Mouse (Mus musculus): ENCODE measurements around the gene Cdh26.
A peak's percentile ranks its signal among the peaks of the same experiment; 100 is the strongest.

The Cdh26 gene

DNA sequence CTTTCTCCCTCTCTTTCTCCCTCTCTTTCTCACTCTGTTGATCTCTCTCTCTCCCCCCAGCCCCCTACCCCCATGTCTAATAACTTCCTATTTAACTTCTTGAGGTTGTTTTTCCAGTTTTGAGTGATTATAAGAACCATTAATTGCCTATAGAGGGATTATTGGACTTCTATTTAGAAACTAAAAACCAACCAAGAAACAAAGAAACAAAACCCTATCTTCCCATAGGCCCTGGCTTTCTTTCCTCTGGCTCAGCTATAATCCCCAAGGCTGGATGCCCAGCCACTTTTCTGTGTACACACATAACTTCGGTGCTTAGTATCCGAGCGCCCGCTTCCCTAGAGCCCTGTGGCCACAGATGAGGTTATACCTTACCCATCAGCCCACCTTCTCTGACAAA, at the start of gene Cdh26:
Cdh26 (plus strand) TSS at position 301 of the 400 bp plus-strand sequence.
- no peak for DNase-seq (ENCODE audit: low read depth)

DNA sequence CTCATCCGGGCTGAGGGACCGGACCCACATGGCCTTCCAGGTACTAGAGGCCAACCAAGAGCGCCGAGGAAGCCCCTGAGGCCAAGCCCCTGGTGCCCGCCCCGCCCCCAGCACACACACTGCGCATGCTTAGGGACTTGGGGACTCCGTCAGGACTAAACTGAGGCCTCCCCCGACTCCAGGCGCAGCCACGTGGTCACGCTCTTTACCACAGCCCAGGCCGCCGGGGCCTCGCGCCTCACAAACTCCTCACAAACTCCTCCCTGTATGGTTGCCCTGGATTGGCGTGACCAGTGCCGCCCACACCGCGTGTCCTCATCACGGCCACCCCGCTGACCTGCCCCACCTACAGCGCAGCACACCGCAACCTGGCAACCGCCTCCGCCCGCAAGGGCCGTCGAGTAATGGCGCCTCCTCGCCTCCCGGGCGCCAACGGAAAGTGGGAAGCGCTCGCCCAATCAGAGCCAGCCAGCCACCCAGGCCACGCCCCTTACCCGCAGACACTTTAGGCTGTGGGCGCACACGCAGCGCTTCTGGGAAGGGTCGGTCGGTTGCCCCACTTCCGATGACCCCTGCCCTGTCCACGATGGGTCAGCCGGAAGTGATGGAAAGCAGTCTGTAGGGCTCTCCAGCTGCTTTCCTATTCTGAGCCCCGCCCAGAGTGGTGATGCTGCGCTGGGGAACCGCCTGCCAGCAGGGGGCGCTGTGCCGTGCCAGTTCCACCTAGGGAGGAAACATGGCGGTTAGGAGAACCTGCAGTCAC, 23.1 kb upstream of the Cdh26 start, which contains the start of gene Sycp2:
Sycp2 (minus strand) TSS at position 633 of the 763 bp plus-strand sequence.
- DNase-seq (ENCODE audit: low read depth), result no peak

DNA sequence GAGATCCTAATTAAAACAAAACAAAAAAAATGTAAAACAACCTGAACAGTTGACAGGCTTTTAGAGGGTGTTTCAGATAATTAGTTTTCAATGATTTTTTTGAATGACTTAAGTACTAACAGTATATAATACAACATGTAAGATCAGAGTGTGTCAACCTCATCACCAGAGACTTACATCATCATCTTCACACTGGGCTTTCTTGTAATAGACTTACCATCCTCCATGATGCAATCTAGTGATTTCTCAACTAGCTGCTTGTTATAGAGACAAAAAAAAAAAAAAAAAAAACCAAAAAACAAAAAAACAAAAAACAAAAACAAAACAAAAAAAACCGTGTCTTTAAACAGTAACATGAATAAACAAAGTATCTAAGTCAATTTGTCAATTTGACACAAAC, 21.3 kb upstream of the Cdh26 start:
- no peak for DNase-seq (ENCODE audit: low read depth)

DNA sequence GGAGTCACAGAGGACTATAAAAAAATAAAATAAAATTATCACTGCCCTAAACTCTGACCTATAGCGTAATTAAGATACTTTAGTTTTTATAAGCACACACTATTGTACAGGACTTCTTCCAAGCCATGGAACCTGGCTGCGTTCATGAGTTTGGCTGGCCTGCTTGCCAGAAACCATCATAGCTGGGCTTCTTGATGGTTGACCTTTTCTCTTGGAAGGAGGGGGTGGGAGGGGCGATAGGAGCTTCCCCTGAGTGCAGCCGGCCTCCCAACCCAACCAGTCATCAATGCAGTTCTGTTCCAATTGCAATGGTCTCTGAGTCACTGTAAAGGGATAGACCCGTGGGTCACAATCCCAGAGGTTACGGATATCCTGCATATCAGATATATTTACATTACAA, 20.0 kb upstream of the Cdh26 start:
- DNase-seq (ENCODE audit: low read depth), result peak; percentile 44

DNA sequence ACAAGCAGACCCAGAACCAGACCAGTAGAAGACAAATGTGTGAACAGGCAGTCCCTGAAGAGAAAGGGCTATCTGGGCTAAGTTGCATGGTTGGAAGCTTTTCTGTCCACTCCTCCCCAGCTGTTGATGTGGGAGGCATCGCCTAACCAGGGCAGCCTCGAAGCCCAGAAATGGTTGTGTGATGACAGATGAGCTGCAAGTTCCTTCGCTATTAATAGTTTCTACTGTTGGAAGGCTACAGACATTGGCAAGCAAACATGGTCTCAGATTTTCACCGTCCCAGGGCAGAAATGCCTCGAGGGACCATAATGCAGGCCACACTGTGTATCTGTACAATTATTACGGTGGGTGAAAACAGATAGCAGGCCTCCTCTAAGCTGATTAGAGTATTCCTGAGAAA, 17.7 kb upstream of the Cdh26 start:
- DNase-seq (ENCODE audit: low read depth), result peak; percentile 72

DNA sequence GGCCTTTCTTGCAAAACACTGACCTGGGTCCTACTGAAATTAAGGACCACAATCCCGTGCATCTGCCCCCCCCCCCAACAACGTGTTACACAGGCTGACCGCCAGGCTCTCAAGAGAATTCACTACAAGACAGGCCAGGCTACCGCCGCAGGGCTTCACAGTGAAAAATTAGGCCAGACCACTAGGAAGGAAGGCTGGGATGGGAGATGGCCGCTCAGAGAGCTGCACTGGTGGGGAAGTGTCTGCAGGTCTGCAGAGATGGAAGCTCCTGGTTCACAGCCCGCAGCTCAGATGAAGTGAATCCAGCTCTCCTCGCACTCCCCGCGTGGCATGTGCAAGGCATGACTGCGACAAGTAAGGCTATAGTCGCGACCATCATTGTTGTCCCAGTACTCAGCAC, 17.2 kb upstream of the Cdh26 start:
- peak; percentile 31 for DNase-seq (ENCODE audit: low read depth)

DNA sequence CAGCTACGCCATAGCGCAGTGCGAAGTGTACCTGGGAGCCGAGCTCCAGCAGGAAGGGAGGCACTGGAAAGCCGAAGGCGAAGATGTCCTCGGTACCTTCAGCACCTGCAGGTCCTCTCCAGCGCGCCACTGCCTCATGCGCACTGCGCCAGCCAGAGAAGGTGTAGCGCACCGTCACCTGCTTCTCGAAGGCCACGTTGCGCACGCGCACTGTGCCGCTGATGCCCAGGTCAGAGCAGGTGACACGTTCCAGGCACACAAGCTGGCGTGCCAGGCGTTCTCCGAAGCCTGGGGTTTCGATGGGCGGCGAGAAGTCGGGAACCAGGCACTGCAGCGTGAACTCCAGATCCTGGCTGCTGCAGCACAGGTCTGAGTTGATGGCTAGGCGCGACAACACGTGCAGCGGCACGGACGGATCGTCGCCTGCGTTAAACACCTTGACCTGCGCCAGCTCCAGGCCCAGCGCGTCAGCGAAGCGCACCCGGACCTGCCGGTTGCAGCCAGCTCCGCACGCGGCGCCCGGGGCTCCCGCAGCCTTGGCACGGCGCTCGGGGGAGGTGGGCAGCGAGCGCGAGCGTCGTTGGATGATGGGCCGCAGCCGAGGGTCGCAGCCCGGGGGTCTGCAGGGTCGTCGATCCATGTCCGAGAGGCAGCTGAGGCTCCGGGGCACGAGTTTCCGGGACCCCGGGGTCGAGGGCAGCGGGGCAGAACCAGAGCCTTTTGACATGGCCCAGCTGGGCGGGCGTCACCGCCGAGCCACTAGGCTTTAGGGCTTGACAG, 16.7 kb upstream of the Cdh26 start:
- no peak for DNase-seq (ENCODE audit: low read depth)

DNA sequence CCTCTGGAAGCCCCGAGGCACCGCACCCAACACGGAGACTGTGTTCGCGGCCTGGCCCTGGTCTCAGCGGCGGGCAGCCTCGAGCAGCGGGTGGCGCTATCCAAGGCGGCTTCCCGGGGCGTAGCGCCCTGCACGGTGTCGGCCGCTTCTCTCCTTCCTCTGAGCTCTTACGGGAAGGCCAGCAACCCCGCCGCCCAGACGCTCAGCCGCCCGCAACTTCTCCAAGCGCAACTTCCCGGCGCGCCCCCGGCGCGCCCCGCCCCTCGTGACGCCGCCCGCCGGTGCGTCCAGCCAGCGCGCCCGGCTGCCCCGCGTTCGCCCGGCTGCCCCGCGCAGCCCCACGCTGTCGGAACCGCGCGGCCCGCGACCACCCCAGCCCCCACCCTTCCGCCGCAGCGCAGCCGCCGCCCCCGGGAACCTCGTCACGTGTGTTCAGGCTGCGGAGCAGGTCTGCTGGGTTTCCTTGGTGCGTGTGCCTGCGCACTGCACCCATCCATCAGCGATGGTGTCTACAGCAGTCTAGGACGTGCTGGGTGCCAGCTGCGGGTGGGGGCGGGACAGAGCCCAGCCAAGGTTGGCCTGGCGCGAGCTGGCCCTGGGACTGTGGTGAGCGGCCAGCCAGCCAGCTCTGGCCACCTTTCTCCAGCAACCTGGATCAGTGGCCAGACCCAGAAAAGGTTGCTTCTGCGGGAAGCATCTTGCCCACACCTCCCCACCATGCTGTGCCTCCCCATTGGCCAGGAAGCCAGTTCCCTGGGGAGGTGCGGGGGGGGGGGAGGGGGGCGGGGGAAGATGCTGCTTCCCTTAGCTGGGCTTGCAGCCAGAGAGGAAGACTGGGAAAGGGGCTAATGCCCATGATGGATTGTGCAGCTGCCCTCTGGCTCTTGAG, 15.8 kb upstream of the Cdh26 start, which contains the start of the genes Ppp1r3d and Fam217b:
Ppp1r3d (minus strand) TSS at position 212 of the 889 bp plus-strand sequence.
Fam217b (plus strand) TSS at position 264 of the 889 bp plus-strand sequence.
- peak; percentile 88 for DNase-seq (ENCODE audit: low read depth)

DNA sequence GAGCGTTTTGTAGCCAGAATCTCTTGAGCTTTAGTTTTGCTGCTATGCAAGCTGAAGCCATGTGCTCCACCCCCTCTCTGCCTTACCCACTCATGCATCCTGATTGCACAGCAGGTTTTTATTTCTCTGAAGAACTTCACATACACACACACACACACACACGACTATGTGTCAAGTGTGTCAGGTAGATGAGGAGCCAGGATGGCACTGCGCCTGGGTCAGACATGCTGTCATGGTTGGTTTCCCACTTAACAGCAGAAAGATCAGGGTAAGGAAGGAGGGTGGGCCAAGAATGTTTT, 15.2 kb upstream of the Cdh26 start:
- DNase-seq (ENCODE audit: low read depth), result no peak

DNA sequence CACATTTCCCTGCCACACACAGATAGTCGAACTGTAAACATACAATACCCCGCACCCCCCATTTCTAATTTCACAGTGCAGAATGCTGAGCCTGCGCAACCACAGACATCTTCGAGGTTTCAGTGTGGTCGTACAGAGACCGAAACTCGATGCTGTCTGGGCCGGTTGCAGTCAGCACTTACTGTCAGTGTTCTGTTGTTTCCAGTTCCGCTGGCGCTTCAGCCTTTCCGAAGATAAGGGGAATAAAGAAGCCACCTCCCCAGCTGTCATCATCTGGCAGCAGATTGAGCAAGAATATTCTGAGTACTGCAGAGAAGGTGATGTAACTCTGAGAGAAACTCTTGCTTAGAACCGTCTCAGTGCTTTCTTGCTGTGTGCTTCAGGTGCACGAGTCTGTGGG, 13.9 kb upstream of the Cdh26 start:
- peak; percentile 62 for DNase-seq (ENCODE audit: low read depth)

DNA sequence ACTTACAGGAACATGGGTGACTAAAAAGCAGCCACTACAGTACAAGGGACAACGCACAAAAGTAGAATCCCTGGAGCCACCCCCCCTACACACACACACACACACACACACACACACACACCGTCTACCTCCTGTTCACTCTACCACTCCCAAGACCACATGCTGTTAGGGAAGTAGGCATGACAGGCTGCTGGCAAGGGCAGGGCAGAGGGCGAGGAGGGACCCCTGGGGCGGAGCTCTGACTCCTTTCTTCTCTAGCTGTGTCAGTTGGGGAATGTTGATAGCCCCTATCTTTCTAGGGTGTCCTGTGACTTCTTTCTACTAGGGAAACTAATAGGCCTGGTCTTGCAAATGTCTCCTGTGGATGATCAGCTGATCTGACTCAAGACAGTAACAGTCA, 13.4 kb upstream of the Cdh26 start:
- no peak for DNase-seq (ENCODE audit: low read depth)

DNA sequence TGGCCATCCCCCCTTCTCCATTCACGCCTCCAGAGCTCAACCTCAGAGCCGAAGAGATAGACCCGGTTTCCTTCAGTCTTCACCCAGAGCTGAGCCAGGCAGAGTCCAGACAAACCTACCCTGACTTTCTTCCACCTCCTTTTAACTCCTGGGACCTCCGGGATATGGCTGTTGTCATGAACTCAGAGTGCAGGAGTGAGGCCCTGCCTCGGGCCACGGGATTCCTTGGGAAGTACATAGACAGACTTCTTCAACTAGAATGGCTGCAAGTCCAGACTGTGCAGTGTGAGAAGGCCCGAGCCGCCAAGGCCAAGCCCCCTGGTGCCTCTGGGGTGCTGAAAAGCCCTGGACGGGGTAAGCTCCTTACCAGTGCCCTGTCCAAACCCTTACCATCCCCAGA, 9.8 kb upstream of the Cdh26 start:
- no peak for DNase-seq (ENCODE audit: low read depth)

DNA sequence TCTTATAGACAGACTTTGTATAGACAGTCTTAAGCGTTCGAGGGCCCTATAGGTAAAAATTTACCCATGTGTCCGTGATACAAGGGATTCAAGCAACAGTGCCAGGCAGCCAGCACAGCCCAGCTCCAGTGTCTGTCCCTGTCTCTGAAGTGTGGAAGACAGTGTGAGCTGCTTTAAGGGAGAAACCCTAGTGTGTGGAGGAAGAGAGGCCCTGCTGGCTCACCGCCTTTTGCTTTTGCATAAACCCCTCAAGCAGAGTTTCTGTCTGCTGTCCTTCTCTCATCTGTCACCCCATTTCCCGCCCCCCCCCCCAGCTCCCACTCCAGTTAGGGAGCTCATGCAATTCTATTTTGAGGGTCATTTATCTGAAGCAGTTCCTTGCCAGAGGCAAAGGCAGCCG, 8.7 kb upstream of the Cdh26 start:
- no peak for DNase-seq (ENCODE audit: low read depth)

DNA sequence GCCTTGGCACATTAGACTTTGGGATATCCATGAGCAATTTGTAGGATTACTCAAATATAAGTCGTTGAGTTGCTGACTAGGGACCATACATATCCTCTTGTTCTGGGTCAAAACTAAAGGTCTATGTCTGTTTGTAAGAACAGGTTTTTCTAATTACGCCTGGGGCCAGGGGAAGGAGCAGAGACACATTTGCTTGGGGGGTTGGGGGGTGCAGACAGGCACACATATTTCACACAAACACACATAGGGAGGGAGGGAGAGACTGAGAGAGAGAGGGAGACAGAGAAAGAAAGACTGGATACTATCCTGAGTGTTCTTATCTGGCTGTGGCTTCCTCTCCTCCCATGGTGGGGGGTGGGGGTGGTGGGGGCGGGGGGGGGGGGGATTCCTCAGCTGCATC, 8.1 kb upstream of the Cdh26 start:
- DNase-seq (ENCODE audit: low read depth), result peak; percentile 83

DNA sequence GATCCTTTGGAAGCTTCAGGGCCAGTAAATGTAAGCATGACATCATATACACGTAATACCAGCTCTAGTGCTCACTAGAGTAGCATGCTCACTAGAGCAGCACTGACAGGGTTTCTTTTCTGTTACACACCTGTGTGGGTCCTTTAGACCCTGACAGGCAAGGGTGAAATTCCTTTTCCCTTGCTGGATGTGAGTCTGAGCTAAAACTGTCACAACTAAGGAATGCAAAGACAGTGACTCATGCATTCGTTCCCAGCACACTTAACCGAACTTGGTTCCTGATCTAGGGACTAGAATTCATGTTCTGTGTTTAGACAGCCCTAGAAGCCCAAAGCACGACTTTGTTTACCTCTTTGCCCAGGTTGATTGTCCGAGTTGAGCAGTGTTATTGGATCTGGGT, 7.1 kb upstream of the Cdh26 start:
- peak; percentile 32 for DNase-seq (ENCODE audit: low read depth)

DNA sequence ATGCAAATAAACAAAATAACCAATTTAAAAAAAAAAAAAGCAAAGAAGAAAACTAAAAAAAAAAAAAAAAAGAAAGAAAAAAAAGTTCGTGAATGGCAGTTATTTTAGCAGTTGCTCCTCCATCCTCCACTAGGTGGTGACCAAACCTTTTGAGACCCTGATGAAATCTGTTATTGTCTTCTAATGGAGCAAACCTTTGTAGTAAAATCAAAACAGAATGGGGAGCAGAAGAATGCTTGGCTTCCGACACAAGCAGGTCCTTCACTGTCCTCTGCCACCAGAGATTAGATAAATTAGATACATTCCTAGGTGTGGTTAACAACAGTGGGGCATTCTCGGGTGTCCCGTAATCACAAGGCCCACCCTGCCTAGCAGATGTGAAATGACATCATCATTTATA, 4.1 kb upstream of the Cdh26 start:
- DNase-seq (ENCODE audit: low read depth), result peak; percentile 85

DNA sequence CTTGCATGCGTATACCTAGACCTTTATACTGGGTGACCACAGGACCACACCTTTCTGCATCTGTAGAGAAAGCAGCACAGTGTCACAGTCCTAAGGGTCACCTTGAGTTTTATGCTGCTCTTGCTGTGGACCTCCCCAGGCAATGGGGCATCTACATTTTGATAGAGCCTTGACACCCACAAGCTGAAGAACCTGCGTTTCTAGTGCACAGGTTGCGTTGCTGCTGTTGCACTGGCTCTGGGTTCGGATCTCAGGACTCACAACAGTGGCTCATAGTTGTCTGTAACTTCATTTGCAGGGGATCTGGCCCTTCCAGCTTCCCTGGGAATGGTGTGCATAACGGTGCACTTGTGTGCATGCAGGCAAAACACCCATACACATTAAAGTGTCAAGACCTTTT, 3.1 kb upstream of the Cdh26 start:
- no peak for DNase-seq (ENCODE audit: low read depth)

DNA sequence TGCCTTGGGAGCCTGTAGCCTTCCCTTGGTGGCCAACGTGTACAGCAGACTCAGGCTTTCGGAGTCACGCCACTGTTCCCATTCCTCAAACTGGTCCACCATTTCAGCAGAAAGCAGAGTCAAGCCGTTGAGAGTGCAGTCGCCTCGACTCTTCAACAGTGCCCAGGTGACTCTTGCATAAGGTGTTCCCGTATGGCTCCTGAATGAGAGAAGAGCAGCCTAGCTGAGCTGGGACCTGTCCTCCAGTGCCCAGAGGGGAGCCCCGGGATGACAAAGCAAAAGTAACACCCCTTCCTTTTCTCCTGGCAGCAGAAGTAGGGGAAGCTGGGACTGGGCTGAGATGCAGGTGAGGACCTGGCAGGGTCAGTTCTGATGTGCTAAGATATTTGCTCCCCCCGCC, 2.1 kb upstream of the Cdh26 start:
- DNase-seq (ENCODE audit: low read depth), result no peak

DNA sequence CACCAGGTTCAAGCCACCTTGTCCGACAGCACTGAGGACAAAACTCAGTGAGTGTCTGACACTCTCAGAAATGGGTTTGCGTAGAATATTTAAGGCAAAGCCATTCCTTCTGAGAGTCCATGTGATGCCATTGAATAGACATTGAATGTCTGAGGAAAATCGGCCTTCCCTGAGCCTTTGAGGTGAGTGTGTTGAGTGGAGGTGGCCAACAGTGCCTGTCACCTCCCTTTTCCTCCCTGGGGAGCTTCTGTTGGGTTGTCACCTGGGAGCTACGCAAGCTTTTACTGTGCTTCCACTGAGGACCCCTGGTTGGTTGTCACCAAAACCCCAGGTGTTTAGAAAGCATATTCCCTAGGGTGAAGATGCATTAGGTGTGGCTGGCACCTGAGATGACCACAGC, 1.7 kb upstream of the Cdh26 start:
- DNase-seq (ENCODE audit: low read depth), result no peak

DNA sequence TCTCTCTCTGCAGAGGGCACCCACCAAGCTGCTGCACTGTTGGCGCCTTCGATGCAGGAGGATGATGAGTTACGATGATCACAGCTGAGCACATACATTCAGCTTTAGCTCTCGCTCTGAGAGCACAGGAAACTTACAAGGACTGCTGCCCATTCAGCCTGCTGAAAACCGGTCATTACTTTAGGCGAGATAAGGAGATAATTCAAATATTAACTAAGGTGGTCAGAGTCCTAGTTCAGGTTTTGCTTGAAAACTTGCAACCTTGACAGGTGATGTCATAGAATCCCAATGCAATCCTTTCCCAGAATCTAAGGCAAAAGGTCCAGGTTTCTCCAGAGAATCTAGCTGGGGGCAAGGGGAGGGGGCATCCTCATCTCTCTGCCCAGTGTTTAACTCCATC, 905 bp upstream of the Cdh26 start:
- no peak for DNase-seq (ENCODE audit: low read depth)

DNA sequence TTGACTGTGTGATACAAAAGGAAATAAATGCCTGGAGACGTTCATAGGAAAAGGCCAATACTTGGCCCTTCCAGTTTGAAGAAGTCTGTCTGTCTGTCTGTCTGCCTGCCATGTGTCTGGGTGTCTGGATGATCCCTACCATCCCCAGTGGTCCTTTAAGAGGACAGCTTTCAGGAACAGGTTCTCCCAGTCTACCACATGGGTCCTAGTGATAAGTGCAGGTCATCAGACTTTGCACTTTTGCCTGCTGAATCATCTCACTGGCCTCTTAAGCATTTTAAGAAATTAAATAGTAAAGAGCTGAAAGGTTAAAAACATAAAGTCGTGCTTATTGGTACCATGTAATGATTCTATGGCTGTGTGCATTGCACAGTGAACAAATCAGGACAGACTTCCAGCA, 3.2 kb downstream of the Cdh26 start:
- no peak for DNase-seq (ENCODE audit: low read depth)

DNA sequence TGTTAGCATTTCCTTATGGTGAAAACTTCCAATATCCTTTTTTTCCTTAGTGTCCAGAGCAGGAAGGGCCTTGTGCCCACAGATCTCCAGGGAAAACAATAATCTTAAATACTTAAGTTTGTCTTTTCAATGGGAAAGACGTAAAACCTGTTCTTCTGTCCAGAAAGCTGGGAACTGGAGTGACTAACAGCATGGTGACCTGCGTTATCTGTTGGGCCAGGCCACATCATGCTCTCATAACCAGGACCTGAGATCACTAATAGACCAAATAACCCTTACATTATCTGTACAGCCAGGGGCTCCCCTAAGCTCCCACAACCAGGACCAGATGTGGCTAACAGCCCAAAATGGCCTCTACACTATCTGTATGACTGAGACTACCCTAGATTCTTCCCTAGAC, 3.6 kb downstream of the Cdh26 start:
- DNase-seq (ENCODE audit: low read depth), result no peak

DNA sequence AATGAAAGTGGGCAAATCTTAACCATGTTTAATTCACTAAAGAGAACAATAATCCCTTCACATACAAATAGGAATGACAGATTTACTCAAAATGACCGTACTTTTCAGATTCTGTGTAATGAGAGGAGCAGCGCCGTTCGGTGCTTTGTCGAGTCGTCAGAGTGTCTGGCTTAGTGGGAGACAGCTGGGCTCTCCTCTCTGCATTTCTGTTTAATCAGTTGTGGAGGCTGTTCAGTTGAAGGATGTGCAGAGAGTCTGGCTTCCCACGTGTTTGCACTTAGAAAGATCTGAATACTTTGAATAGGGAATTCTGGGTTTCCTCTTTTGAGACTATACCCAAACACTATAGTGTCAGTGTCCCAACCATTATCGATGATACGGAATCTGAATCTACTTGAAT, 7.0 kb downstream of the Cdh26 start:
- DNase-seq (ENCODE audit: low read depth), result no peak
